Mouse (Mus musculus) kidney, adult 2 months (tissue): ENCODE data around the gene Amn1.
"Not testable (repeated sequence)": the region's sequence is repeated elsewhere in the genome, so short reads cannot be mapped to it uniquely, and the experiment has no call there.

ENCODE experiments used
- CTCF ChIP-seq: fragments of 200-500 bp; conservative IDR thresholded peaks from 2 replicates; pipeline ENCODE4 v1.5.1; 2011; ENCODE audit warnings: low read depth, mild to moderate bottlenecking, control low read depth, low read length, moderate library complexity, mixed read lengths; ENCODE audit not compliant: insufficient read depth, insufficient read length
- POLR2A ChIP-seq: fragments of 200-500 bp; IDR thresholded peaks from one replicate; pipeline ENCODE4 v1.6.1; 2011; ENCODE audit warnings: low read depth, low read length, control low read depth

DNA sequence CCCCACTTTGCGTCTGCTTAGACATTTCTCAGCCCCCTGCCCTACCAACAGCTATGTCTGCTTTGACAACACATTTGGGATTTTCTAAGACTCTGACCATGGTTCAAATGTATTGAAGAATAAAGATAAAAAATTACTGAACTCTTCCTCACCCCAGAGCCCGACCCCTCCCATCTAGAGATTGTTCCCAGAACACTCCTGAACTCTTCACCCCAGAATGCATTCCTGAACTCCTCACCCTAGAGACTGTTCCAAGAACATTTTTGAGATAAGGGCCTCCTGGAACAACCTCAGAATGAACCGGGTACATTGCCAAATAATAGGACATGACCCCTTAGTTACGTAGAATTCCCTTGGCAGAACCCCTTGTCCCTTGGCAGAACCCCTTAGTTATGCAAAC is 21.5 kb downstream of the Amn1 start:
- not testable (repeated sequence) for TF ChIP-seq CTCF, POLR2A
